Mouse (Mus musculus) midbrain, embryonic 15.5 days (tissue): ENCODE measurements around the gene Gjc1. TPM values are rescaled to one million over a fixed set of nuclear protein-coding genes. Genes with fewer than 3 reads are reported as not detected.

Experiments
- ATAC-seq: fragments of 200-750 bp; cut with Nextera tagmentation; replicated peaks from 2 replicates; pipeline ENCODE4 v1.8.0; 2017; ENCODE audit warnings: moderate TSS enrichment
- H3K27ac ChIP-seq: fragments of 300-500 bp; sonication (generic); 2 replicates; pipeline ENCODE4 v1.5.1; 2015; ENCODE audit warnings: mild to moderate bottlenecking, inconsistent platforms
- H3K27me3 ChIP-seq: fragments of 300-500 bp; sonication (generic); replicated peaks from 2 replicates; pipeline ENCODE4 v1.6.1; 2015; ENCODE audit warnings: inconsistent platforms
- H3K36me3 ChIP-seq: fragments of 300-500 bp; sonication (generic); replicated peaks from 2 replicates; pipeline ENCODE4 v1.6.1; 2015; ENCODE audit warnings: inconsistent platforms
- H3K4me1 ChIP-seq: fragments of 300-500 bp; sonication (generic); 2 replicates; pipeline ENCODE4 v1.6.1; 2015; ENCODE audit warnings: inconsistent platforms
- H3K4me2 ChIP-seq: fragments of 300-500 bp; sonication (generic); 2 replicates; pipeline ENCODE4 v1.6.1; 2015; ENCODE audit warnings: inconsistent platforms, mild to moderate bottlenecking, moderate library complexity
- H3K4me3 ChIP-seq: fragments of 300-500 bp; sonication (generic); 2 replicates; pipeline ENCODE4 v1.5.1; 2015; ENCODE audit warnings: mild to moderate bottlenecking, inconsistent platforms
- H3K9ac ChIP-seq: fragments of 300-500 bp; sonication (generic); 2 replicates; pipeline ENCODE4 v1.6.1; 2015; ENCODE audit warnings: mild to moderate bottlenecking, inconsistent platforms
- H3K9me3 ChIP-seq: fragments of 300-500 bp; sonication (generic); 2 replicates; pipeline ENCODE4 v1.6.1; 2016; ENCODE audit warnings: inconsistent platforms
- WGBS: fragments of 180-500 bp; shearing (Covaris S2); methylation state at CpG from one replicate; pipeline ENCODE4 v1.1.7; 2015; ENCODE audit warnings: mixed read lengths; 5-methylcytosine and 5-hydroxymethylcytosine counted together
- polyA plus RNA-seq: library from polyadenylated mRNA; unstranded; fragments of >200 nt; fragmentation: Nextera tagmentation; extraction: Ambion mirVana; gene quantifications from 2 replicates; pipeline ENCODE4 v1.2.1, GENCODE M21; 2015

The Gjc1 gene
- polyA plus RNA-seq, 1 experiment from 2014 or later = 36.9 TPM

DNA sequence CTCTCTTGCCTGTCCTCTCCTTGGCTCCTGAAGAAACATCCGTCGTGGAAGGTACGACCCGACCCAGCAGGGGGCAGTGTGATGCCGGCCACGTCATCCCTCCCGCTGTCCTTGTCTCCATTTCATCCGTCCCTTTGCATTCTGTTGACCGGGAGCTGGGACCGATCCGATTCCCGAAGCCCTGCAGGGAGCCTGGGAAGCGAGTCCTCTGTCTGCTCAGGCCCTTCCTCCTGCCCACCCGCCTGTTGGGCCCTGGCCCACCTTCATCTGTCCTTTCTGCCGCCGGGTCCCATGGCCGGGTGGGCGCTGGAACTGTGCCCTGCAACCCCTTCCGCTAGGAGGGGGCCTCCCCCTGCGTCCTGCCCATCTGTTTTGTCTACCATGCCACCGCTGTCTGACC is 41.9 kb downstream of the Gjc1 start:
- no peaks in the 10 kb centered on the region for H3K27me3 ChIP-seq
- H3K9ac ChIP-seq = peak overlapping the region; percentile 28
- peaks cover 12% of the 10 kb centered on the region; the same call in 1 of the 2 replicates for H3K36me3 ChIP-seq
- no peak overlapping the region for H3K27ac ChIP-seq
- H3K4me1 ChIP-seq = peaks cover 37% of the 10 kb centered on the region
- H3K4me2 ChIP-seq = peak overlapping the region; percentile 32
- WGBS = 29% methylated on average over 21 of the region's 21 CpGs
- no peak for ATAC-seq
- no peaks in the 10 kb centered on the region for H3K9me3 ChIP-seq
- H3K4me3 ChIP-seq = peak overlapping the region; percentile 4; the same call in 1 of the 2 replicates

DNA sequence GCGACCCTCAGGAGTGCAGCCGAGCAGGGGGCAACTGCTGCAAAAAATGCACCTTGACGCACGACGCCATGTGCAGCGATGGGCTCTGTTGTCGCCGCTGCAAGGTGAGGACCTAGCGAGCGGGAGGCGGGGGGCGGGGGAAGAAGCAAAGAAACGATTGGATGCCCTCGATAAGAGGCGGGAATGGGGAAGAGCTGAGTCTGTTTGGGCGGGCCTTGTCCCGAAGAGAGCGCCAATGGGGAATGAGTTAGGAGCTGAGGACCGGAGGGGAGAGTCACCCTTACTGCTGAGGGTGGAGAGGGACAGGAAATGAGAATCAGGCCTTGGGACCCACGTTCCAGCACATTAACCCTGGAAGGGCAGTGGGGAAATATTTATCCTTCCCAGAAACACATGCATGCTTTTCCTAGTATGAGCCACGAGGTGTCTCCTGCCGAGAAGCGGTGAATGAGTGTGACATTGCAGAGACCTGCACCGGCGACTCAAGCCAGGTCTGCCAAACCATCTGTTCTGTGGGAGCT is 44.8 kb downstream of the Gjc1 start:
- WGBS = under 1% methylated on average over 25 of the region's 25 CpGs
- Histone ChIP-seq H3K9ac (peak overlapping the region; percentile 64), H3K27me3 (no peaks in the 10 kb centered on the region), H3K27ac (peak overlapping the region; percentile 92), H3K4me3 (peak overlapping the region; percentile 53), H3K4me2 (peak overlapping the region; percentile 86), H3K9me3 (no peaks in the 10 kb centered on the region), H3K36me3 (peaks cover 12% of the 10 kb centered on the region; the same call in 1 of the 2 replicates), H3K4me1 (peaks cover 57% of the 10 kb centered on the region)
- peak; percentile 86 for ATAC-seq

DNA sequence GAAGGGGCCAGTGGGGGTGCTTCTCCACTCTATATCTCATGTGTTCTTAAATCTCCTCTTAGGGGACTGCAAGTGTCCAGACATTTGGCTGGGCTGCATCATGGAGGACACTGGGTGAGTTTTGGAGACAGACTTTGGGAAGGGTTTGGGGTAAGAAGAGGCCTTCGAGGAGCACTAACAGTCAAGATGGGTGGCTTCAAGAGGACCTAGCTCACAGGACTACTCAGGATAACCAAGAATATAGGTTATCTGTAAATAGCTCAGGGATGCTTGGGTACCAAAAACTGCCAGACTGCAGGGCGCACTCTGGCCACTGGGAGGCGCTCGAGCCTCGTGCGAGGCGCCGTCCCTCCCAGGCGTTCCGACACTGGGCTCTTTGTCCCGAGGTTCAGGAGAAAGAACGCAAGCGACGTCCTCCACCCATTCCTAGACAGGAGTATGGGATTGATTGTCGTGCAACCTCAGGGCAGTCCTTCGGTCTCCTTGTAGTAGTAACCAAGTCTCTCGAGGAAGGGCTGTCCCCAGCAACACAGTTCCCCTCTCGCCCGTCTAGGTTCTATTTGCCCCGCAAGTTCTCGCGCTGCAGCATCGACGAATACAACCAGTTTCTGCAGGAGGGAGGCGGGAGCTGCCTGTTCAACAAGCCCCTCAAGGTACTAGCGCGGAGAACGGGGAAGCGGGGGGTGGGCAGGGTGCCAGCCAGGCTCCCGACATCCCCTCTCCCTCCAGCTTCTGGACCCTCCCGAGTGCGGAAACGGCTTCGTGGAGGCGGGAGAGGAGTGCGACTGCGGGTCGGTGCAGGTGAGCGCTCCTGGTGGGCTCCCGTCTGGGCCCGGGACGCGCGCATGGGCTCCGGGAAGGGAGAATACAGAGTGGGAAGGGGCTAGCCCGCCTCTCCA is 45.5 kb downstream of the Gjc1 start:
- peak overlapping the region; percentile 92 for H3K27ac ChIP-seq
- peaks cover 12% of the 10 kb centered on the region; the same call in 1 of the 2 replicates for H3K36me3 ChIP-seq
- H3K4me1 ChIP-seq = peaks cover 57% of the 10 kb centered on the region
- peak overlapping the region; percentile 86 for H3K4me2 ChIP-seq
- under 1% methylated on average over 46 of the region's 46 CpGs for WGBS
- no peaks in the 10 kb centered on the region for H3K27me3 ChIP-seq
- H3K9me3 ChIP-seq = no peaks in the 10 kb centered on the region
- peak overlapping the region; percentile 64 for H3K9ac ChIP-seq
- H3K4me3 ChIP-seq = peak overlapping the region; percentile 53
- ATAC-seq = peak; percentile 59

DNA sequence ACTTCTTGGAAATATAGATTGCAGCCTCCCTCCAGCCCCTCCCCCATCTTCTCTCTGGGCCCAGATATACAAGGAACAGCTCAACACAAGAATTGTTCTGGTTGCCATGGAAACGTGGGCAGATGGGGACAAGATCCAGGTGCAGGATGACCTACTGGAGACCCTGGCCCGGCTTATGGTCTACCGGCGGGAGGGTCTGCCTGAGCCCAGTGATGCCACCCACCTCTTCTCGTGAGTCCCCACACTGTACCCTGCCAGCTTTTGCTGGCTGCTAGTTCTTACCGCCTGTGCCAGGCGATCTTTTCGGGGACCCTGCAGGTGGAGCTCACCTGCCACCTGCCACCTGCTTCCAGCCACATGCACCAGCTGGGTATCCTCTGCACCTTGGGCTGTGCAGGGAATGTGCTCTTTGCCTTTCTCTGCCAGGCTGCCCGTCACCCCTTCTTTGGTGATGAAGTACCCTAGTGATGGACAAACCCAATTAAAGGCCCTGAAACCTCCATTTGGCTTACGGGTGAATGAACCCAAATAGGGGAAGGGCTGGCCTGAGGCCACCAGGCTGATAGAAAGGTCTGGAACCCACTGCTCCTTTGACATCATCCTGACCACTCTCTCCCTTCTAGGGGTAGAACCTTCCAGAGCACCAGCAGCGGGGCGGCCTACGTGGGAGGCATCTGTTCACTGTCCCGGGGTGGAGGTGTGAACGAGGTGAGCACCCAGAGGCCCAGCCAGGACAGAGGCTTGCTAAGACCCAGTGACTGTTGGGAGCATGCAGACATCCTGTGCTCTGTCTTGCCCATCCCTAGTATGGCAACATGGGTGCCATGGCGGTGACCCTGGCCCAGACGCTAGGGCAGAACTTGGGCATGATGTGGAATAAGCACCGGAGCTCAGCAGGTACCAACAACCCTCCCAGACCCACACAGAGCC is 46.5 kb downstream of the Gjc1 start:
- Histone ChIP-seq H3K27me3 (no peaks in the 10 kb centered on the region), H3K9ac (no peak overlapping the region), H3K4me1 (peaks cover 53% of the 10 kb centered on the region), H3K9me3 (no peaks in the 10 kb centered on the region), H3K4me3 (no peak overlapping the region), H3K27ac (peak overlapping the region; percentile 92), H3K36me3 (peaks cover 12% of the 10 kb centered on the region; the same call in 1 of the 2 replicates), H3K4me2 (0 out of 2 replicates have a peak overlapping the region, but pooled peaks have one; percentile 14)
- WGBS = 65% methylated on average over 18 of the region's 18 CpGs
- no peak for ATAC-seq

DNA sequence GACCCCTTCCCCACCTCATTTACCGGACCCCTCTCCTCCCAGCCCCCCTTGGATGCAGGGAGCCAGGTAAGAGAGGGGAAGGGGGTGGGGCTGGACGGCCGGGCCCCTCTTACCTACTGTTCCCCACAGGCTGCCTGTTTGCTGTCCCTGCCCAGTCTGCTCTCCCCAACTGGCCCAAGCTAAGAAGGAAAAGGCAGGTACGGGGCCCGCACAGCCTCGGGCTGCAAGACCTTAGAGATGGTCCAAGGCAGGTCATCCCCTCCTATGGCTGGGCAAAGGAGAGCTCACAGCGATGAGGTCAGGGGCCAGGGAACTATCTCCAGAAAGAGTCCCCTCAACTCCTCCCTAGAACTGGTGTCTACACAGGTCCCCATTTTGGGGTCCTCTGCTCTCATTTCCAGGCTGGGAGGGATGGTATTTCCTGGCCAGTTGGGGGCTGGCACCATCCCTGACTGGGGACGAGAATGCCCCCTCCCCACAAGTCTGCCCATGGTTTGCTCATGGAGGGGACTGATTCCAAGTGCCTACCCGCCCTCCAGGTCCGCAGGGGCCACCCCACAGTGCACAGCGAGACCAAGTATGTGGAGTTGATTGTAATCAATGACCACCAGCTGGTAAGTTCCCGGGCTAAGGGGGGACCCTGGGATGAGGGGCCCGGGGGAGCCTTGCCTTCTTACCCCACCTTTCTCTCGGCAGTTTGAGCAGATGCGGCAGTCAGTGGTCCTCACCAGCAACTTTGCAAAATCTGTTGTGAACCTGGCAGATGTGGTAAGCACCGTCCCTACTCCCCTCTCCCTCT is 47.4 kb downstream of the Gjc1 start:
- H3K9ac ChIP-seq = no peak overlapping the region
- H3K4me3 ChIP-seq = no peak overlapping the region
- no peaks in the 10 kb centered on the region for H3K27me3 ChIP-seq
- peak overlapping the region; percentile 92; the same call in 1 of the 2 replicates for H3K27ac ChIP-seq
- H3K4me2 ChIP-seq = peak overlapping the region; percentile 14; the same call in 1 of the 2 replicates
- WGBS = 29% methylated on average over 16 of the region's 16 CpGs
- peaks cover 12% of the 10 kb centered on the region; the same call in 1 of the 2 replicates for H3K36me3 ChIP-seq
- no peaks in the 10 kb centered on the region for H3K9me3 ChIP-seq
- peaks cover 48% of the 10 kb centered on the region for H3K4me1 ChIP-seq
- no peak for ATAC-seq

DNA sequence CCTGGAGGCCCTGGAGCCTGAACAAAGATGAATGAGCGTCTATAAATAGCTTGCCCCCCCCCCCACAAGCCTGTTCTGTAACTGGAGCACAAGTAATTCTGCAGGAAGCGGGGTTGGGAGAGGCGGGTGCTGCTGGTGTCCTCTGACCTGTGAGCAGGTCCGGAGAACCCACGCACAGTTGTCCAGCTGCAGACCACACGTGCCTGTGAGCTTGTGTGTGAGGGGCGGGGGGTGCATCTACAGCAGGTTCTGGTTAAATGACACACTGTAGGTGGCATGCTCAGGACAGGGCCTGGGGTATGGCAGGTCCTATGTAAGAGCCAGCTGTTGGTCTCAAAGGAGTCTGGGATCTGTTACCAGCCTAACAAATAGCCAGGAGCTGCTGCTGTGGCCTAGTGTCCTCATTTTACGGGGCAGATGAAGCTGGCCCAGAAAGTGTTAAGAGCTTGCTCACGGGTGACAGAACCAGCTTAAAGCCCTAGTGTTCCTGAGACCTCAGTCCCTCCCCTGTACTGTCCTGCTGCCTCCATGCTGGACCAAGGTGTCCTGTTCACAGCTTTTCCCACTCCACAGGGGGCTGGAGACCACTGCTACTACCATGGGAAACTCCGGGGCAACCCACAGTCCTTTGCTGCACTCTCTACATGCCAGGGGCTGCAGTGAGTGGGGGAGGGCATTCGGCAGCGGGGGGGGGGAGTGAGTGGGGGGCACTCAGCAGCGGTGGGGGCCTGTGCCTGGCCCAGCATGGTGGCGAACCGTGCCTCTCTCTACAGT is 48.7 kb downstream of the Gjc1 start:
- ATAC-seq = no peak
- H3K4me2 ChIP-seq = no peak overlapping the region
- H3K9ac ChIP-seq = no peak overlapping the region
- H3K9me3 ChIP-seq = no peaks in the 10 kb centered on the region
- H3K27ac ChIP-seq = no peak overlapping the region
- H3K36me3 ChIP-seq = 0 out of 2 replicates have a peak, but pooled peaks cover 2% of the 10 kb centered on the region
- H3K4me1 ChIP-seq = peaks cover 47% of the 10 kb centered on the region
- no peak overlapping the region for H3K4me3 ChIP-seq
- WGBS = 55% methylated on average over 15 of the region's 15 CpGs
- H3K27me3 ChIP-seq = no peaks in the 10 kb centered on the region

DNA sequence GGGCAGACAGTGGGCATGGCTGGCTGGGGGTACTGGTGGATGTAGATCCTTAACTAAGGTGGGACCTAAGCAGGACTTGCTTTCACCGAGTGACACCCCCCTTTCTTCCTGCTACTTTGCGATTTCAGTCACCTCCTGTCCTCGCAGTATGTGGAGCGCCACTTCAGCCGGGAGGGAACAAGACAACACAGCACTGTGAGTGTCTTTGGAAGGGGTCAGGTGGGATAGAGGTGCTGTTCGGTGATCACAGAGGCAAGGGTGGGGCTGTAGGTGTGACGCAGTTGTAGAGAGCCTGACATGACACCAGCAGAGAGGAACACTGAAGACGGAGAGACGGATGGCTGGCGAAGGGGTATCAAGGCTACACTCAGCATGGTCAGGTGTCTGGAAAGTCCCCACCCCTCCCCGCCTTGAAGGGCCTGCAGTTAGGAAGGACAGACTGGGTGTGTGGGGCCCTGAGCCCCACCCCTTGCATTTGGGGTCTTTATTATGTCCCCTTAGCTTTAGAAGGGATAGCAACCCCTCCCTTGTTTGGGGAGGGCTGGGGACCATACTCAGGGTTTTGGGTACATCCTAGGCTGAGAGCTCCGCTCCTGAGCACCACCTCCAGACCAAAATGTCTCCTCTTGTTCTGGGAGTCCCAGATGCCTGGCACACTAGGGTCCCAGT is 49.4 kb downstream of the Gjc1 start:
- no peaks in the 10 kb centered on the region for H3K9me3 ChIP-seq
- 88% methylated on average over 12 of the region's 12 CpGs for WGBS
- H3K4me2 ChIP-seq = no peak overlapping the region
- no peaks in the 10 kb centered on the region for H3K27me3 ChIP-seq
- peaks cover 40% of the 10 kb centered on the region for H3K4me1 ChIP-seq
- no peak for ATAC-seq
- H3K36me3 ChIP-seq = no peaks in the 10 kb centered on the region
- H3K27ac ChIP-seq = no peak overlapping the region
- H3K4me3 ChIP-seq = no peak overlapping the region
- H3K9ac ChIP-seq = no peak overlapping the region

DNA sequence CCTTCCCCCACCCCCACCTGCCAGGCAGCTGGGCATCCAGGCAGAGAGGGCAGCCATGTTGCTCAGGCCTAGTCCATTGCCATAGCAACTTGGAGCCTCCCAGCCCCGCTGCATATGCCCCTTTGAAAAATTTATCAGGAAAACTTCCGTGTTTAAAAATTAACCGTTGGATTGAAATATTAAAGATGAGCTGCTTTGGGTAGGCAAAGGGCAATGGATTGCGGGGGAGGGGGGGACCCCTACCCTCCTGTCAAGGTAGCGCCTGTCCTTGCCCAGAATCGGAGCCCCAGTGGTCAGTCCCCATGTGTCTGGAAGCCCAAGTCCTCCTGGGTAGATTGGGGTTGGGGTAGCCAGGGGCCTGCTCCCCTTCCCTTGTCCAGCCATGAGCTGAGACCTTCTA is 50.4 kb downstream of the Gjc1 start:
- 67% methylated on average over 6 of the region's 6 CpGs for WGBS
- H3K27me3 ChIP-seq = no peaks in the 10 kb centered on the region
- no peak overlapping the region for H3K27ac ChIP-seq
- no peak overlapping the region for H3K4me2 ChIP-seq
- H3K4me3 ChIP-seq = no peak overlapping the region
- peaks cover 36% of the 10 kb centered on the region for H3K4me1 ChIP-seq
- no peak overlapping the region for H3K9ac ChIP-seq
- no peaks in the 10 kb centered on the region for H3K9me3 ChIP-seq
- H3K36me3 ChIP-seq = no peaks in the 10 kb centered on the region
- ATAC-seq = no peak

DNA sequence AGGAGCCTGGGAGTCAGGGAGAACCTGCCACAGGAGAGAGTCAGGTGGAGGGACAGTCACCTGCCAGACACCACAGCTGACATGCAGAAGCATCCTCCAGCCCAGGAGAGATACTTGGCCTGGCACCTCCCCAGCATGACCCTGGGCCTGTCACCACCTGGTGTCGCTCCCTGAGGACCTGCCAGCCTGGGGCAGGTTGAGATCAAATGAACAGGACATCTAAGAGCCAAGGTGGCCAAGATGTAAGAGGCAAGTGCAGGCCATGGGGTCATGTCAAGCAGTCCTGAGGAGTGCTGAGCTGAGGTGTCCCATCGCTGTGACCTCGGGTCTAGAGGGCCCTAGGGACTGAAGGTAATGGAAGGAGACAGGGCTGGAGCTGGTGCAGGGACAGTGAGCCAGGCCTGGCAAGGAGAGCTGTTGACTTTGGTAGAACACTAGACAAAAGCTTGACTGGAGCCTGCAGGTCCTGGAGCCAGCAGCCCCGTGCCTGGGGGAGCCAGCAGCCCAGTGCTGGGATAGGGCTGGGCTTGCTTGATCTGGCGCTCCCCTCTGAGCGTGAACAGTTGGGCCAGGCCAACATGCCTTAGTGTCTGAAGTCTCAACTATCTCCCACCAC is 52.3 kb downstream of the Gjc1 start:
- Histone ChIP-seq H3K4me3 (no peak overlapping the region), H3K4me1 (peaks cover 35% of the 10 kb centered on the region), H3K9me3 (no peaks in the 10 kb centered on the region), H3K27ac (no peak overlapping the region), H3K9ac (no peak overlapping the region), H3K27me3 (no peaks in the 10 kb centered on the region), H3K4me2 (no peak overlapping the region), H3K36me3 (no peaks in the 10 kb centered on the region)
- 68% methylated on average over 6 of the region's 6 CpGs for WGBS
- no peak for ATAC-seq

DNA sequence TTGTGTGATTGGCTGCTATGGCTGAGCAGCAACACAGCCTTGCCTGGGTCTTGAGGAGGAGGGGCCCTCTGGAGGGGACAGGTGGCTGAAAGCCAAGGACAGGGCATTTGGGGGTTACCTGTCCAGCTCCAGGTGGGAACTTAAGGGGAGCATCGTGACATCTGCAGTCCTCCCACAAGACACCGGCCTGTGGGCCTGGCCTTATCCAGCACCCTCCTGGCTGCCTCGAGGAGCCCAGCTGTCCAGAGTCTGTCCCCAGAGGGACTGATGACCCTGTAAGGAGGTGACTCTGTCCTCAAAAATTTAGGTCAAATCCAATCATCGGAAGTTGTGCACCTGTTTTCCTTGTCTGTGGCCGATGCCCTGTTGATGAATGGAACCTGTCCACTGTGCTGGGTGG is 54.1 kb downstream of the Gjc1 start:
- 85% methylated on average over 5 of the region's 5 CpGs for WGBS
- Histone ChIP-seq H3K27me3 (no peaks in the 10 kb centered on the region), H3K27ac (no peak overlapping the region), H3K4me2 (no peak overlapping the region), H3K36me3 (no peaks in the 10 kb centered on the region), H3K4me1 (peaks cover 28% of the 10 kb centered on the region), H3K9me3 (no peaks in the 10 kb centered on the region), H3K9ac (no peak overlapping the region), H3K4me3 (no peak overlapping the region)
- ATAC-seq = no peak
